Mouse (Mus musculus) MEL (cell line): Measurements from ENCODE around the gene Tbc1d7.

Experiments used
- BHLHE40 ChIP-seq: IDR thresholded peaks from 2 replicates; pipeline ENCODE4 v1.6.1; 2012; ENCODE audit warnings: low read depth, mild to moderate bottlenecking, inconsistent platforms, low read length, improper control_type of control experiment, borderline replicate concordance
- CTCF ChIP-seq, 3 experiments: IDR thresholded peaks in 2 of 3; conservative IDR thresholded peaks in 1 of 3; 2 replicates each; pipeline ENCODE4 v1.5.1; 2011 to 2012; ENCODE audit warnings: low read length in 3 of 3, low read depth in 2 of 3, mild to moderate bottlenecking in 2 of 3, improper control_type of control experiment in 1 of 3, inconsistent platforms in 1 of 3, mixed read lengths in 1 of 3, moderate library complexity in 1 of 3; ENCODE audit not compliant: control insufficient read depth in 1 of 3, insufficient read depth in 1 of 3, poor library complexity in 1 of 3, severe bottlenecking in 1 of 3
- EP300 ChIP-seq, 2 experiments: IDR thresholded peaks; 2 replicates each; pipeline ENCODE4 v1.6.1; 2011; ENCODE audit warnings: improper control_type of control experiment in 2 of 2, low read length in 2 of 2, low read depth in 1 of 2, mild to moderate bottlenecking in 1 of 2
- GABPA ChIP-seq: IDR thresholded peaks from 2 replicates; pipeline ENCODE4 v1.6.1; 2012; ENCODE audit warnings: low read depth, mild to moderate bottlenecking, inconsistent platforms, low read length, improper control_type of control experiment, moderate library complexity
- MAFK ChIP-seq: IDR thresholded peaks from 2 replicates; pipeline ENCODE4 v1.6.1; 2011; ENCODE audit warnings: low read depth, mild to moderate bottlenecking, low read length, improper control_type of control experiment, borderline replicate concordance
- POLR2A ChIP-seq, 2 experiments: IDR thresholded peaks; 2 replicates each; pipeline ENCODE4 v1.6.1; 2011 to 2012; ENCODE audit warnings: low read length in 2 of 2, mild to moderate bottlenecking in 2 of 2, control low read depth in 1 of 2, improper control_type of control experiment in 1 of 2, low read depth in 1 of 2, moderate library complexity in 1 of 2; ENCODE audit not compliant: control insufficient read depth in 1 of 2, insufficient read depth in 1 of 2, poor library complexity in 1 of 2
- SMC3 ChIP-seq: IDR thresholded peaks from 2 replicates; pipeline ENCODE4 v1.6.1; 2011; ENCODE audit warnings: low read depth, low read length, improper control_type of control experiment
- TAL1 ChIP-seq: IDR thresholded peaks from 2 replicates; pipeline ENCODE4 v1.6.1; 2012; ENCODE audit warnings: mild to moderate bottlenecking, inconsistent platforms, low read length, moderate library complexity, mixed read lengths
- TCF12 ChIP-seq: IDR thresholded peaks from 2 replicates; pipeline ENCODE4 v1.6.1; 2014; ENCODE audit warnings: low read depth, mild to moderate bottlenecking, inconsistent platforms, low read length, improper control_type of control experiment, moderate library complexity
- USF1 ChIP-seq: IDR thresholded peaks from 2 replicates; pipeline ENCODE4 v1.6.1; 2014; ENCODE audit warnings: low read depth, mild to moderate bottlenecking, inconsistent platforms, low read length, improper control_type of control experiment, moderate library complexity

- TF ChIP-seq TAL1 (no peak), GABPA (no peak), EP300 (IDR thresholded peaks at IDR 0.05; ENCODE audit: low read depth in 1 of 2, low read length in 2 of 2) (no peak), CTCF (IDR thresholded peaks at IDR 0.05 in 2 of 3, conservative IDR thresholded peaks at IDR 0.05 in 1 of 3; ENCODE audit: control insufficient read depth in 1 of 3, insufficient read depth in 1 of 3, low read depth in 2 of 3, low read length in 3 of 3, poor library complexity in 1 of 3, severe bottlenecking in 1 of 3) (peak; percentile 66 to 82 (median 71)), MAFK (no peak), POLR2A (IDR thresholded peaks at IDR 0.05; ENCODE audit: control insufficient read depth in 1 of 2, insufficient read depth in 1 of 2, low read depth in 1 of 2, low read length in 2 of 2, poor library complexity in 1 of 2) (no peak), TCF12 (no peak), USF1 (no peak), BHLHE40 (0 out of 2 replicates have a peak, but pooled peaks have one; percentile 6), SMC3 (peak; percentile 71)
Observed at GRCm38 (mm10) chr13:43199749-43200148, 28.4 kb upstream of the Tbc1d7 start.
